Mouse (Mus musculus): ENCODE results near the gene Map4k1. TPM values are rescaled to one million over a fixed set of nuclear protein-coding genes. Genes with fewer than 3 reads are reported as not detected.
A peak's percentile ranks its signal among the peaks of the same experiment; 100 is the strongest.

Map4k1 gene
- polyA plus RNA-seq, 1 experiment from 2014 or later = 12.2 TPM

DNA sequence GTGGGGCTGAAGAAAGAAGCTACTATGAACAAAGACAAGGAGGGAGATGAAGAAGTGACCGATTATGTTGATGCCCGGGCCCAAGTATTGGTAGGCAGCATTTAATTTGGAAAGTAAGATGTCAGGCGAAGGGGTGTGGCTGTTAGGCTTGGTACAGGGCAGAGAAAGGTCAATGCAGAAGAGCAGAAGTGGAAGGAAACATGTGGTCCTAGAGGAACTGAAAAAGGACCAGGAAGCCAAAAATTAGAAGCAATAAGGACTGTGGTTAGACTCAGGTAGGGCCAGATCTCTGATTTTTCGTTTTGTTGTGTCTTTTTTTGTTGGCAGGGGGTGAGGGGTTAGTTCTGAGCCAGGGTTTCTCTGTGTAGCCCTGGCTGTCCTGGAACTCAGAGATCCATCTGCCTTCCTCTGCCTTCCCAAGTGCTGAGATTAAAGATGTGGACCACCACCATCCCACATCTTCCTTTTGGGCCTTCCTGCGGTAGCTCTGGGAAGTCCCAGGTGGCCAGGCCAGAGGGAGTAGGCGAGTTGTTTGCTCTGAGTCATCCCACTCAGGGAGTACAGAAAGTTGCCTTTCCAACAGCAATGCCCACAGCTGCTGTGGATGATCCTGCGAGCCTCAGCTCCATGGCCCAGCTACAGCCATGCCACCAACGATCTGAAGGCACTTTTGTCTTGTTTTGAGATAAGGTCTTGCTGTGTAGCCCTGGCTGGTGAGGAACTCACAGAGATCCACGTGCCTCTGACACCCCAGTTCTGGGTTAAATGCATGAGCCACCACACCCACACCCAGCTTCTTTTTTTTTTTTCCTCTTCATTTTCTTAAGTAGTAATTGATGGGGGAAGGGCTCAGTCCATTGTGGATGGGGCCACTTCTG lies 25.6 kb downstream of the Map4k1 start:
- Histone ChIP-seq H3K36me3 (ENCODE audit: control insufficient read depth, insufficient read depth) (no peaks in the 10 kb centered on the region), H3K4me3 (ENCODE audit: low read length) (no peak overlapping the region), H3K27me3 (ENCODE audit: control insufficient read depth, insufficient read depth, low read length) (no peaks in the 10 kb centered on the region), H3K4me2 (ENCODE audit: low read depth, low read length) (no peak overlapping the region), H3K27ac (ENCODE audit: low read length) (no peak overlapping the region), H3K9ac (ENCODE audit: low read length) (no peak overlapping the region), H3K9me3 (replicated peaks; ENCODE audit: control insufficient read depth, low read length) (no peaks in the 10 kb centered on the region), H3K4me1 (ENCODE audit: control insufficient read depth, insufficient read depth, low read length) (no peaks in the 10 kb centered on the region)
- no peak for ATAC-seq (replicated peaks; ENCODE audit: extremely low read depth, insufficient read depth, low FRiP score)
- 66% methylated on average over 9 of the region's 9 CpGs for WGBS

DNA sequence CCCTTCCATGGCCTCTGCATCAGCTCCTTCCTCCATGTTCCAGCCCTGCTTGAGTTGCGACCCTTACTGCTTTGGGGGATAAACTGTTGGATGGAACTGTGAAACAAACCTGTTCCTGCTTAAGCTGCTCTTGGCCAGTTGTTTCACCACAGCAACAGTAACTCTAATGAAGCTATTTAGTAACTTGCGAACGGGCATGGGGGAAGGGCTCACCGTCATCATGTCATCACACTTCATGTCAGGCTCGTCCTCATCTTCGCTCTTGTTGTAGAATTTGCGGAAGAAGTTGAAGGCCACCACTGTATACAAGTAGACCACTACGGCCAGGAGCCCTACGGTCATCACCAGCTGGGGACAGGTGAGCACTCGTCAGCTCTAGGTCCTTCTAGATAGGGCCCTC lies 26.3 kb downstream of the Map4k1 start:
- Histone ChIP-seq H3K27me3 (ENCODE audit: control insufficient read depth, insufficient read depth, low read length) (no peaks in the 10 kb centered on the region), H3K4me1 (ENCODE audit: control insufficient read depth, insufficient read depth, low read length) (no peaks in the 10 kb centered on the region), H3K9me3 (replicated peaks; ENCODE audit: control insufficient read depth, low read length) (no peaks in the 10 kb centered on the region), H3K4me3 (ENCODE audit: low read length) (no peak overlapping the region), H3K27ac (ENCODE audit: low read length) (no peak overlapping the region), H3K36me3 (ENCODE audit: control insufficient read depth, insufficient read depth) (no peaks in the 10 kb centered on the region), H3K9ac (ENCODE audit: low read length) (no peak overlapping the region), H3K4me2 (ENCODE audit: low read depth, low read length) (no peak overlapping the region)
- no peak for ATAC-seq (replicated peaks; ENCODE audit: extremely low read depth, insufficient read depth, low FRiP score)
- 90% methylated on average over 10 of the region's 10 CpGs for WGBS

DNA sequence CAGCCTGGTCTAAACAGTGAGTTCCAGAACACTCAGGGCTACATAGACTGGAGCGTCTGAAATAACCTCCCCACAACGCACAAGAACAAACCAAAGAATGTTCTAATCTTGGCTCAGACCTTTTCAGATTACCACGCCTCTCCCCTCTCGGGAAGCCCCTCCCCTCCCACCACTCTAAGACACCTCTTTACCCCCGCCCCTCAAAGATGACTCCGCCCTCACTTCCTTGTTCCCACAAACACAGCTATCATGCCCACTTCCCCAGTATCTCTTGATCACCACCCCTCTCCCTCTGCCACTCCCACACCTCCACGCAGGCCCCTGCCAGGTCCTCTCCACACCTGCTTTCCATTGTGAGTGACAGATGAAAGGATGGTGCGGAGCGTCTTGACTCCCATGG lies 26.9 kb downstream of the Map4k1 start:
- WGBS = 55% methylated on average over 9 of the region's 9 CpGs
- H3K27ac ChIP-seq (ENCODE audit: low read length) = no peak overlapping the region
- H3K4me2 ChIP-seq (ENCODE audit: low read depth, low read length) = no peak overlapping the region
- H3K36me3 ChIP-seq (ENCODE audit: control insufficient read depth, insufficient read depth) = no peaks in the 10 kb centered on the region
- no peak overlapping the region for H3K4me3 ChIP-seq (ENCODE audit: low read length)
- H3K4me1 ChIP-seq (ENCODE audit: control insufficient read depth, insufficient read depth, low read length) = no peaks in the 10 kb centered on the region
- H3K27me3 ChIP-seq (ENCODE audit: control insufficient read depth, insufficient read depth, low read length) = no peaks in the 10 kb centered on the region
- no peak for ATAC-seq (replicated peaks; ENCODE audit: extremely low read depth, insufficient read depth, low FRiP score)
- no peak overlapping the region for H3K9ac ChIP-seq (ENCODE audit: low read length)
- no peaks in the 10 kb centered on the region for H3K9me3 ChIP-seq (replicated peaks; ENCODE audit: control insufficient read depth, low read length)

DNA sequence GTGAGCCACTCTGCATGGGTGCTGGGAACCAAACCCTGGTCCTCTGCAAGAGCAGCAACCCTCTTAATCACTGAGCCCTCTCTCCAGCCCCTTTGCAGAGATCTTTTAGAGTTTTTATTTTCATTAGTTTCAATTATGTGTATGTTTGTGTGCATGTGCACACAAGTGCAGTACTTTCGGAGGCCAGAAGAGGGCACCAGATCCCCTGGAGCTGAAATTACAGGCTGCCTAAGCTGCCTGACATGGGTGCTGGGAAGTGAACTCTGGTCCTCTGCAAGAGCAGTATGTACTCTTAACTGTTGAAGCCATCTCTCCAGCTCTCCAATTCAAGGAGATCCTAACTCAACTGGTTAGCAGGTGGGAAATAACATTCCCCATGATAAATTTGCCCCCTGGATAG lies 33.1 kb downstream of the Map4k1 start:
- Histone ChIP-seq H3K9me3 (replicated peaks; ENCODE audit: control insufficient read depth, low read length) (peaks cover 6% of the 10 kb centered on the region), H3K36me3 (ENCODE audit: control insufficient read depth, insufficient read depth) (no peaks in the 10 kb centered on the region), H3K27me3 (ENCODE audit: control insufficient read depth, insufficient read depth, low read length) (peaks cover 32% of the 10 kb centered on the region), H3K4me2 (ENCODE audit: low read depth, low read length) (no peak overlapping the region), H3K4me1 (ENCODE audit: control insufficient read depth, insufficient read depth, low read length) (no peaks in the 10 kb centered on the region), H3K9ac (ENCODE audit: low read length) (no peak overlapping the region), H3K4me3 (ENCODE audit: low read length) (no peak overlapping the region), H3K27ac (ENCODE audit: low read length) (no peak overlapping the region)
- ATAC-seq (replicated peaks; ENCODE audit: extremely low read depth, insufficient read depth, low FRiP score) = no peak
- WGBS = 92% methylated on average over 1 of the region's 1 CpGs

DNA sequence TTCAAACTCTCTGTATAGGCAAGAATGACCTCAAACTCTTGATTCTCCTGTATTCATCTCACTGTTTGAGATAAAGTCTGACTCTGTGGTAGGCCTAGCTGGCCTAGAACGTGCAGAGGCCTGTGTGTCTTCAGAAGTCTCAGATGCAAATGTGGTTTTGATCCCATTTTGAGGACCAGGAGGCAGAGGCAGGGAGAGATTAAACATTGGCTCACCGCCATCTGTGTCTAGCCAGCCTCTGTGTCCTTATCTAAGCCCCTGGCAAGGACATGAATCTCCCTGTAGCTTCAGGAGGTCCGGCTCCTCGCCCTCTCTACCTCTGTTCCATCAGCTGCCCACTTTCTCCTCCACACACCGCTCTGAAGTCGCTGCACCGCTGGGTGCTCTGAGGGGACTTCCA lies 34.6 kb downstream of the Map4k1 start:
- no peak overlapping the region for H3K27ac ChIP-seq (ENCODE audit: low read length)
- H3K9me3 ChIP-seq (replicated peaks; ENCODE audit: control insufficient read depth, low read length) = peaks cover 6% of the 10 kb centered on the region
- ATAC-seq (replicated peaks; ENCODE audit: extremely low read depth, insufficient read depth, low FRiP score) = no peak
- H3K4me1 ChIP-seq (ENCODE audit: control insufficient read depth, insufficient read depth, low read length) = no peaks in the 10 kb centered on the region
- no peak overlapping the region for H3K4me2 ChIP-seq (ENCODE audit: low read depth, low read length)
- WGBS = 68% methylated on average over 7 of the region's 7 CpGs
- peaks cover 41% of the 10 kb centered on the region for H3K27me3 ChIP-seq (ENCODE audit: control insufficient read depth, insufficient read depth, low read length)
- no peak overlapping the region for H3K9ac ChIP-seq (ENCODE audit: low read length)
- no peaks in the 10 kb centered on the region for H3K36me3 ChIP-seq (ENCODE audit: control insufficient read depth, insufficient read depth)
- no peak overlapping the region for H3K4me3 ChIP-seq (ENCODE audit: low read length)

DNA sequence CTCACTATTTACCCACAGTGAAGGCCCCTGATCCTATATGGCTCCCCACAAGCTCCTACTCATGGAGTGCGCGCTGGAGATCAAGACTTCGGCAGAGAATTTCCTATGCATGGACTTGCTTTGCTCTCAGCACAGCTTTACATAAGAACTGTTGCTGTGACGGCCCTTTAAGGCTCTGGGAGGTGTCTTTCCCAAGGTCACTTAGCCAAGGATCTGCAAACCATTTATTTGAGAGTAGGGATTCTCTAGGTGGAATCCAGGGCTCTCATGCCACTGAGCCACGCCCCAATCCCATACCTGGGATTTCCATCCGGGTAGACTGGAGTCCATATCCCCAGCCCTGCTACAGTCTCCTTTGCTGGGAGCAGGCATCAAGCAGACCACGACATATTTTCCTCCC lies 35.4 kb downstream of the Map4k1 start:
- 77% methylated on average over 7 of the region's 7 CpGs for WGBS
- no peak overlapping the region for H3K27ac ChIP-seq (ENCODE audit: low read length)
- H3K27me3 ChIP-seq (ENCODE audit: control insufficient read depth, insufficient read depth, low read length) = peaks cover 41% of the 10 kb centered on the region

DNA sequence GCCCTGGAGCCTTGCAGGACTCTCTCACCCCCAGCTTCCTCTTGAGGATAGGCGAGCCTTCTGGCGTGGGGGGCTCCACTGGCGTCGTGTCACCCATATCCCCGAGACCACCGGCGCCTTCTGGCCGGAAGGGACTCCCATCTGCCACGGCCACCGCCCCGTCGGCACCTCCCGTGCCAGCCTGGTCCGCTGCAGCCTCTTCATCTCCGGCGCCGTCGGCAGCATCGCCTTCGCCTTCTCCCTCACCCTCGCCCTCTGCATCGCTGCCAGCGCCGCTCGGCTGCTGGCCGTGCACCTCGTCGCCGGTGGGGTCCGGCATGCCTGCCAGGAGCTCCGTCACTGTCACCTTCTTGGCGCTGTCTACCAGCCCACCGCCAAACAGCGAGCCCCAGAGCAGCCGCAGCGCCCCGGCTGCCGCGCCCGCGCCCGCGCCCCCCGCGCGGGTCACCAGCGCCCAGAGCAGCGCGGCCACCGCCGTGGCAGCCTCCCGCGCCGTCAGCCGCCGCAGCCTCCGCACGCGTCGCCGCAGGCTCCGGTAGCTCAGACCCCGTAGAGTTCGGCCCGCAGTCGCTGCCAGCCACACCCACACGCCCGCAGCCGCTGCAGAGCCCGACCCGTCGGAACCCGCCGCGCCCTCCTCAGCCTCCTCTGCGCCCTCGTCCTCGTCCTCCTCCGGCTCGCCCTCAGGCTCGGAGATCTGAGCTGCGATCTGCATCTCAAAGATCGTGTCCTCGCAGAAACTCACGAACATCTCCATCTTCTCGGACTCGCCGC lies 37.8 kb downstream of the Map4k1 start:
- Histone ChIP-seq H3K4me2 (ENCODE audit: low read depth, low read length) (peak overlapping the region; percentile 67), H3K4me3 (ENCODE audit: low read length) (peak overlapping the region; percentile 47), H3K27ac (ENCODE audit: low read length) (no peak overlapping the region), H3K9ac (ENCODE audit: low read length) (no peak overlapping the region; the same call in 1 of the 2 replicates), H3K9me3 (replicated peaks; ENCODE audit: control insufficient read depth, low read length) (peaks cover 6% of the 10 kb centered on the region), H3K27me3 (ENCODE audit: control insufficient read depth, insufficient read depth, low read length) (peaks cover 41% of the 10 kb centered on the region), H3K36me3 (ENCODE audit: control insufficient read depth, insufficient read depth) (no peaks in the 10 kb centered on the region), H3K4me1 (ENCODE audit: control insufficient read depth, insufficient read depth, low read length) (no peaks in the 10 kb centered on the region)
- ATAC-seq (replicated peaks; ENCODE audit: extremely low read depth, insufficient read depth, low FRiP score) = no peak
- WGBS = 2% methylated on average over 88 of the region's 88 CpGs

More for the DNA sequence above, 35.4 kb downstream of the Map4k1 start:
- ATAC-seq (replicated peaks; ENCODE audit: extremely low read depth, insufficient read depth, low FRiP score) = no peak
- H3K36me3 ChIP-seq (ENCODE audit: control insufficient read depth, insufficient read depth) = no peaks in the 10 kb centered on the region
- H3K4me1 ChIP-seq (ENCODE audit: control insufficient read depth, insufficient read depth, low read length) = no peaks in the 10 kb centered on the region
- H3K9me3 ChIP-seq (replicated peaks; ENCODE audit: control insufficient read depth, low read length) = peaks cover 6% of the 10 kb centered on the region
- no peak overlapping the region for H3K4me2 ChIP-seq (ENCODE audit: low read depth, low read length)
- H3K9ac ChIP-seq (ENCODE audit: low read length) = no peak overlapping the region
- H3K4me3 ChIP-seq (ENCODE audit: low read length) = no peak overlapping the region

DNA sequence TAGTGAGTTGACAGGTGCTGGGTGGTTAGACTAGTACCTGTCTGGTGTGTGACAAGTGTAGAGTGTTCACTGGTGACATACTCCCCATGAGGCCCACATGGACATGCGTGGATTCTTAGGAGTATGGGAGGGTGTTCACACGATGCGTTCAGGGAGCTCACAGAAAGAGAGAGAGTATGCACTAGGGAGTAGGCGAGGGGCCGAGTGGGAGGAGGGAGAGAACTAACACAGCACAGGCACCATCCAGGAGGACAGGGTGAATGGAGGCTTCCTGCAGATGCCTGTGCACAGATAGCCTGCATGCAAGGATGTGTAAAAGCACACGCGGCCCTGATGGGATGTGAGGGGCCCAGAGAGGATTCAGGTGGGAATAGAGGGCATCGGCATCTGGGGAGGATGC lies 40.6 kb downstream of the Map4k1 start:
- H3K9ac ChIP-seq (ENCODE audit: low read length) = no peak overlapping the region
- H3K4me1 ChIP-seq (ENCODE audit: control insufficient read depth, insufficient read depth, low read length) = no peaks in the 10 kb centered on the region
- no peaks in the 10 kb centered on the region for H3K36me3 ChIP-seq (ENCODE audit: control insufficient read depth, insufficient read depth)
- H3K27me3 ChIP-seq (ENCODE audit: control insufficient read depth, insufficient read depth, low read length) = peaks cover 34% of the 10 kb centered on the region
- no peak for ATAC-seq (replicated peaks; ENCODE audit: extremely low read depth, insufficient read depth, low FRiP score)
- H3K4me2 ChIP-seq (ENCODE audit: low read depth, low read length) = no peak overlapping the region
- no peak overlapping the region for H3K4me3 ChIP-seq (ENCODE audit: low read length)
- no peak overlapping the region for H3K27ac ChIP-seq (ENCODE audit: low read length)
- 87% methylated on average over 8 of the region's 8 CpGs for WGBS
- H3K9me3 ChIP-seq (replicated peaks; ENCODE audit: control insufficient read depth, low read length) = no peaks in the 10 kb centered on the region

DNA sequence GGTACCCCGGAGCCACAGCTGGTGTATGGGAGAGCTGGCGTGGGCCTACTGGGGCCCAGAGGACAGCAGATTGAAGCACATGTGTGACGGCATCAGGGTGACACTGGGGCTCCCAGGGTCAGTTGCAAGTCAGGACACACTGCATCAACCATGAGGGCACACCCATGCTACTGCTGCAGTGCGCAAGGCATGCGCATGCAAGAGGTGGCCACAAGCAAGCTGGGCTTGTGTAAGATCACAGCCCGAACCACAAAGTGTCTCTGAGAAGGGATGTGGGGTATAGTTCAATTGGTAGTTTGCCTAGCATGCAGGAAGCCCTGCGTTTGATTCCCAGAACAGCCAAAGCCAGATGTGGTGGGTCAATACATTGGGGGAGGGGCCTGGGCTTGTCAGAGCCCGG lies 41.7 kb downstream of the Map4k1 start:
- H3K4me1 ChIP-seq (ENCODE audit: control insufficient read depth, insufficient read depth, low read length) = no peaks in the 10 kb centered on the region
- WGBS = 88% methylated on average over 8 of the region's 8 CpGs
- ATAC-seq (replicated peaks; ENCODE audit: extremely low read depth, insufficient read depth, low FRiP score) = 0 out of 2 replicates have a peak, but pooled peaks have one; percentile 8

More for the DNA sequence above, 41.7 kb downstream of the Map4k1 start:
- no peak overlapping the region for H3K9ac ChIP-seq (ENCODE audit: low read length)
- H3K36me3 ChIP-seq (ENCODE audit: control insufficient read depth, insufficient read depth) = no peaks in the 10 kb centered on the region
- H3K4me2 ChIP-seq (ENCODE audit: low read depth, low read length) = no peak overlapping the region
- H3K4me3 ChIP-seq (ENCODE audit: low read length) = no peak overlapping the region
- no peak overlapping the region for H3K27ac ChIP-seq (ENCODE audit: low read length)
- H3K27me3 ChIP-seq (ENCODE audit: control insufficient read depth, insufficient read depth, low read length) = peaks cover 24% of the 10 kb centered on the region
- H3K9me3 ChIP-seq (replicated peaks; ENCODE audit: control insufficient read depth, low read length) = no peaks in the 10 kb centered on the region
